In genomic region chr11:79288278-79288843, GRCm38 (mm10) we compare ENCODE assay signal across 21 mouse cellular contexts. TPM values are rescaled to one million over a fixed set of nuclear protein-coding genes. Genes with fewer than 3 reads are reported as not detected.
DNase-seq lines count a peak whose midpoint lies in the region; ATAC-seq lines count a peak whose summit lies in the region.
"Had no signal": no experiment of that assay in that cellular context is flagged by ENCODE, and none has a peak within 500 bp of the region (broad histone marks: within the 10 kb centered on the region; RNA-seq: fewer than 3 reads in every experiment).

No protein-coding gene starts in this region.

- 71% methylated on average over 7 of the region's 7 CpGs for WGBS in heart, embryonic 15.5 days
- 78% methylated on average over 7 of the region's 7 CpGs for WGBS in liver, embryonic 12.5 days (ENCODE audit: insufficient replicate concordance)
- WGBS in liver, embryonic 11.5 days, result 76% methylated on average over 7 of the region's 7 CpGs
- 62% methylated on average over 7 of the region's 7 CpGs for WGBS in liver, embryonic 16.5 days (ENCODE audit: insufficient replicate concordance)
- WGBS in hindbrain, embryonic 16.5 days, result 75% methylated on average over 7 of the region's 7 CpGs

- H3K27ac ChIP-seq in heart, embryonic 15.5 days, result peak overlapping the region; percentile 3; the same call in 1 of the 2 replicates
- H3K27ac ChIP-seq in liver, embryonic 12.5 days, result peak overlapping the region; percentile 59; the same call in 1 of the 2 replicates
- no peak overlapping the region for H3K27ac ChIP-seq in liver, embryonic 11.5 days (ENCODE audit: low read depth, low read length)
- H3K27ac ChIP-seq in liver, embryonic 16.5 days (ENCODE audit: low read length), result peak overlapping the region; percentile 45
- H3K27ac ChIP-seq in hindbrain, embryonic 16.5 days (ENCODE audit: low read depth, low read length), result no peak overlapping the region
- H3K27ac ChIP-seq: embryonic facial prominence, embryonic 13.5 days; hindbrain, embryonic 14.5 days; midbrain, embryonic 10.5 days had no signal

- H3K9me3 ChIP-seq in heart, embryonic 15.5 days (replicated peaks), result no peaks in the 10 kb centered on the region
- 0 out of 2 replicates have a peak, but pooled peaks cover 3% of the 10 kb centered on the region for H3K9me3 ChIP-seq in liver, embryonic 12.5 days (replicated peaks)
- H3K9me3 ChIP-seq in liver, embryonic 11.5 days (ENCODE audit: control insufficient read depth, low read length), result no peaks in the 10 kb centered on the region; the same call in 1 of the 2 replicates
- H3K9me3 ChIP-seq in liver, embryonic 16.5 days (replicated peaks; ENCODE audit: control insufficient read depth, low read length), result no peaks in the 10 kb centered on the region
- no peaks in the 10 kb centered on the region for H3K9me3 ChIP-seq in hindbrain, embryonic 16.5 days (ENCODE audit: control insufficient read depth, low read length)
- H3K9me3 ChIP-seq: midbrain, embryonic 10.5 days had no signal

- no peak overlapping the region for H3K4me3 ChIP-seq in heart, embryonic 15.5 days
- no peak overlapping the region for H3K4me3 ChIP-seq in liver, embryonic 12.5 days
- H3K4me3 ChIP-seq in liver, embryonic 11.5 days (ENCODE audit: low read depth, low read length), result no peak overlapping the region
- no peak overlapping the region for H3K4me3 ChIP-seq in liver, embryonic 16.5 days (ENCODE audit: low read depth, low read length)
- H3K4me3 ChIP-seq in hindbrain, embryonic 16.5 days (ENCODE audit: low read length), result no peak overlapping the region
- H3K4me3 ChIP-seq: embryonic facial prominence, embryonic 13.5 days; midbrain, embryonic 10.5 days had no signal

- no peak overlapping the region for H3K4me2 ChIP-seq in heart, embryonic 15.5 days
- H3K4me2 ChIP-seq in liver, embryonic 12.5 days, result no peak overlapping the region
- H3K4me2 ChIP-seq in liver, embryonic 11.5 days, result no peak overlapping the region
- H3K4me2 ChIP-seq in liver, embryonic 16.5 days (ENCODE audit: low read depth, low read length), result no peak overlapping the region
- no peak overlapping the region for H3K4me2 ChIP-seq in hindbrain, embryonic 16.5 days (ENCODE audit: low read length)
- H3K4me2 ChIP-seq: embryonic facial prominence, embryonic 13.5 days; hindbrain, embryonic 14.5 days had no signal

- peaks cover 26% of the 10 kb centered on the region for H3K4me1 ChIP-seq in heart, embryonic 15.5 days (replicated peaks)
- peaks cover 24% of the 10 kb centered on the region for H3K4me1 ChIP-seq in liver, embryonic 12.5 days
- H3K4me1 ChIP-seq in liver, embryonic 11.5 days (replicated peaks; ENCODE audit: control insufficient read depth, insufficient read depth, low read length), result peaks cover 12% of the 10 kb centered on the region
- H3K4me1 ChIP-seq in liver, embryonic 16.5 days (ENCODE audit: control insufficient read depth, low read depth, low read length), result peaks cover 18% of the 10 kb centered on the region
- H3K4me1 ChIP-seq in hindbrain, embryonic 16.5 days (ENCODE audit: control insufficient read depth, insufficient read depth, low read depth, low read length), result no peaks in the 10 kb centered on the region
- H3K4me1 ChIP-seq: midbrain, embryonic 10.5 days had no signal

- H3K36me3 ChIP-seq in heart, embryonic 15.5 days, result no peaks in the 10 kb centered on the region
- H3K36me3 ChIP-seq in liver, embryonic 12.5 days, result no peaks in the 10 kb centered on the region
- H3K36me3 ChIP-seq in liver, embryonic 11.5 days (ENCODE audit: control insufficient read depth, insufficient read depth, low read length), result no peaks in the 10 kb centered on the region
- no peaks in the 10 kb centered on the region for H3K36me3 ChIP-seq in liver, embryonic 16.5 days (ENCODE audit: control insufficient read depth, insufficient read depth)
- H3K36me3 ChIP-seq in hindbrain, embryonic 16.5 days (ENCODE audit: control insufficient read depth, insufficient read depth, low read length), result no peaks in the 10 kb centered on the region
- H3K36me3 ChIP-seq: embryonic facial prominence, embryonic 13.5 days; midbrain, embryonic 10.5 days had no signal

- no peak for ATAC-seq in heart, embryonic 15.5 days (replicated peaks; ENCODE audit: insufficient number of reproducible peaks, insufficient read depth, low FRiP score, low read depth)
- no peak for ATAC-seq in liver, embryonic 12.5 days
- no peak for ATAC-seq in liver, embryonic 11.5 days (replicated peaks; ENCODE audit: low FRiP score)
- no peak for ATAC-seq in liver, embryonic 16.5 days (ENCODE audit: low read depth)
- no peak for ATAC-seq in hindbrain, embryonic 16.5 days

- no peak for DNase-seq in heart, adult 9 months (ENCODE audit: low spot score in 2 of 2)
- DNase-seq in liver, embryonic 11.5 days (ENCODE audit: low spot score), result no peak
- DNase-seq in adipocyte (ENCODE audit: low spot score), result peak; percentile 49
- no peak for DNase-seq in retina, embryonic 14.5 days (ENCODE audit: low spot score)
- DNase-seq: adrenal gland, adult 2 months; B cell, adult 2 months; cerebellum, adult 8-10 months; gastrocnemius, postnatal 25 days; layer of hippocampus, postnatal 36 days; right cerebral cortex, postnatal 14 days had no signal

- no peaks in the 10 kb centered on the region for H3K27me3 ChIP-seq in heart, embryonic 15.5 days
- H3K27me3 ChIP-seq in liver, embryonic 12.5 days (replicated peaks), result no peaks in the 10 kb centered on the region
- H3K27me3 ChIP-seq in liver, embryonic 11.5 days (replicated peaks; ENCODE audit: control insufficient read depth, insufficient read depth, low read length), result no peaks in the 10 kb centered on the region
- no peaks in the 10 kb centered on the region for H3K27me3 ChIP-seq in liver, embryonic 16.5 days (ENCODE audit: control insufficient read depth, insufficient read depth, low read depth, low read length)
- no peaks in the 10 kb centered on the region for H3K27me3 ChIP-seq in hindbrain, embryonic 16.5 days (replicated peaks; ENCODE audit: control insufficient read depth, insufficient read depth, low read length)
- H3K27me3 ChIP-seq: embryonic facial prominence, embryonic 13.5 days had no signal

- H3K9ac ChIP-seq in heart, embryonic 15.5 days, result no peak overlapping the region
- no peak overlapping the region for H3K9ac ChIP-seq in liver, embryonic 12.5 days
- no peak overlapping the region for H3K9ac ChIP-seq in liver, embryonic 11.5 days (ENCODE audit: low read depth, low read length)
- H3K9ac ChIP-seq in liver, embryonic 16.5 days (ENCODE audit: low read depth, low read length), result no peak overlapping the region
- H3K9ac ChIP-seq in hindbrain, embryonic 16.5 days (ENCODE audit: low read depth, low read length), result no peak overlapping the region
- H3K9ac ChIP-seq: embryonic facial prominence, embryonic 13.5 days; hindbrain, embryonic 14.5 days had no signal

RNA-seq across cellular contexts. Expression of gene Gm9964, which starts 8.3 kb away (rescaled TPM):
- not detected in 2 replicates for polyA plus RNA-seq in heart, embryonic 15.5 days (2015; fragmentation: Nextera tagmentation; extraction: Ambion mirVana)
- not detected in 2 replicates for polyA plus RNA-seq in liver, embryonic 12.5 days (2016; fragmentation: Nextera tagmentation; extraction: Ambion mirVana)
- polyA plus RNA-seq in liver, embryonic 11.5 days (2014; fragmentation: Nextera tagmentation; extraction: Ambion mirVana), result not detected in 2 replicates
- not detected in 2 replicates for polyA plus RNA-seq in liver, embryonic 16.5 days (2015; fragmentation: Nextera tagmentation; extraction: Ambion mirVana)
- not detected in 2 replicates for polyA plus RNA-seq in hindbrain, embryonic 16.5 days (2015; fragmentation: Nextera tagmentation; extraction: Ambion mirVana)
- polyA plus RNA-seq: adrenal gland, adult 2 months; cortical plate, adult 2 months; embryonic facial prominence, embryonic 13.5 days; forebrain, embryonic 11.5 days; hindbrain, embryonic 14.5 days; large intestine, adult 2 months; midbrain, embryonic 10.5 days; urinary bladder, adult 2 months had no signal

RNA-seq across cellular contexts. Expression of gene Wsb1, which starts 33.9 kb away (rescaled TPM):
- polyA plus RNA-seq in heart, embryonic 15.5 days (2015; fragmentation: Nextera tagmentation; extraction: Ambion mirVana), result 119 and 135 TPM in 2 replicates
- 56.4 and 61.6 TPM in 2 replicates for polyA plus RNA-seq in liver, embryonic 12.5 days (2016; fragmentation: Nextera tagmentation; extraction: Ambion mirVana)
- 114 and 123 TPM in 2 replicates for polyA plus RNA-seq in liver, embryonic 11.5 days (2014; fragmentation: Nextera tagmentation; extraction: Ambion mirVana)
- polyA plus RNA-seq in liver, embryonic 16.5 days (2015; fragmentation: Nextera tagmentation; extraction: Ambion mirVana), result 30.4 and 32.9 TPM in 2 replicates
- polyA plus RNA-seq in hindbrain, embryonic 16.5 days (2015; fragmentation: Nextera tagmentation; extraction: Ambion mirVana), result 380 and 432 TPM in 2 replicates

RNA-seq across cellular contexts. Expression of gene Nf1, which starts 51.1 kb away (rescaled TPM):
- 3.6 and 3.7 TPM in 2 replicates for polyA plus RNA-seq in heart, embryonic 15.5 days (2015; fragmentation: Nextera tagmentation; extraction: Ambion mirVana)
- polyA plus RNA-seq in liver, embryonic 12.5 days (2016; fragmentation: Nextera tagmentation; extraction: Ambion mirVana), result 2.3 and 2.5 TPM in 2 replicates
- polyA plus RNA-seq in liver, embryonic 11.5 days (2014; fragmentation: Nextera tagmentation; extraction: Ambion mirVana), result 4.9 TPM in 2 replicates
- polyA plus RNA-seq in liver, embryonic 16.5 days (2015; fragmentation: Nextera tagmentation; extraction: Ambion mirVana), result 1.1 and 1.3 TPM in 2 replicates
- polyA plus RNA-seq in hindbrain, embryonic 16.5 days (2015; fragmentation: Nextera tagmentation; extraction: Ambion mirVana), result 5.1 TPM in 2 replicates

Comparison
In these comparisons a context has a peak if more than half of its experiments do, and no peak if none do; other contexts are left out.
1. H3K27ac ChIP-seq: peak in heart, embryonic 15.5 days (single experiment), liver, embryonic 12.5 days (single experiment) and liver, embryonic 16.5 days (single experiment); none in liver, embryonic 11.5 days (single experiment) and hindbrain, embryonic 16.5 days (single experiment).